Mouse (Mus musculus) E14TG2a.4 (cell line): Measurements from ENCODE around the gene Klhdc4.

Experiments
- CTCF ChIP-seq: conservative IDR thresholded peaks from 2 replicates; pipeline ENCODE4 v1.5.1; 2014; ENCODE audit warnings: low read length
- NANOG ChIP-seq: IDR thresholded peaks from 2 replicates; pipeline ENCODE4 v1.6.1; 2014; ENCODE audit warnings: borderline replicate concordance, low read length, mixed read lengths
- POU5F1 ChIP-seq: IDR thresholded peaks from 2 replicates; pipeline ENCODE4 v1.6.1; 2014; ENCODE audit warnings: low read length, borderline replicate concordance

- TF ChIP-seq CTCF (no peak), POU5F1 (no peak), NANOG (no peak)
These were observed 60.3 kb downstream of the Klhdc4 start for GRCm38 (mm10) chr8:121769095-121769494.
